Mouse (Mus musculus) ES-E14 (cell line): ENCODE results near the gene Pwp1. TPM values are rescaled to one million over a fixed set of nuclear protein-coding genes. Genes with fewer than 3 reads are reported as not detected.

Experiments used
- DNase-seq: peaks from one replicate; pipeline ENCODE4 v3.0.0-alpha.2; 2013; ENCODE audit warnings: low read depth, low spot score
- H3K27ac ChIP-seq: 2 replicates; pipeline ENCODE4 v1.5.1; 2012; ENCODE audit warnings: low read depth, mild to moderate bottlenecking, low read length, moderate library complexity, mixed read lengths; ENCODE audit not compliant: poor library complexity, insufficient read depth, severe bottlenecking
- H3K36me3 ChIP-seq: 2 replicates; pipeline ENCODE4 v1.6.1; 2012; ENCODE audit warnings: mild to moderate bottlenecking, low read length, moderate library complexity, mixed read lengths; ENCODE audit not compliant: control insufficient read depth, poor library complexity, insufficient read depth, severe bottlenecking
- H3K4me1 ChIP-seq, 2 experiments: fragments of 150-350 bp in 1 of 2; sonication (generic) in 1 of 2; 2 replicates each; pipeline ENCODE4 v1.6.1; 2012; ENCODE audit warnings: low read length in 2 of 2, mild to moderate bottlenecking in 1 of 2, mixed read lengths in 1 of 2; ENCODE audit not compliant: control insufficient read depth in 2 of 2, insufficient read depth in 2 of 2, poor library complexity in 1 of 2
- H3K4me3 ChIP-seq, 2 experiments: fragments of 150-350 bp in 1 of 2; sonication (generic) in 1 of 2; 2 replicates each; pipeline ENCODE4 v1.5.1; 2012; ENCODE audit warnings: low read length in 2 of 2, low read depth in 1 of 2, mild to moderate bottlenecking in 1 of 2, mixed read lengths in 1 of 2; ENCODE audit not compliant: insufficient read depth in 1 of 2, poor library complexity in 1 of 2, severe bottlenecking in 1 of 2
- H3K9ac ChIP-seq: 2 replicates; pipeline ENCODE4 v1.6.1; 2012; ENCODE audit warnings: low read depth, mild to moderate bottlenecking, low read length, mixed read lengths; ENCODE audit not compliant: poor library complexity, insufficient read depth, severe bottlenecking
- H3K9me3 ChIP-seq: fragments of 150-350 bp; sonication (generic); 2 replicates; pipeline ENCODE4 v1.6.1; 2012; ENCODE audit warnings: low read depth, mild to moderate bottlenecking, low read length; ENCODE audit not compliant: control insufficient read depth, insufficient read depth
- CHD2 ChIP-seq: IDR thresholded peaks from 2 replicates; pipeline ENCODE4 v1.6.1; 2014; ENCODE audit warnings: mild to moderate bottlenecking, low read depth, low read length, inconsistent platforms
- HCFC1 ChIP-seq: IDR thresholded peaks from 2 replicates; pipeline ENCODE4 v1.6.1; 2012; ENCODE audit warnings: low read length, inconsistent platforms, borderline replicate concordance; ENCODE audit not compliant: insufficient read depth
- MAFK ChIP-seq: IDR thresholded peaks from 2 replicates; pipeline ENCODE4 v1.6.1; 2014; ENCODE audit warnings: mild to moderate bottlenecking, low read depth, low read length, inconsistent platforms; ENCODE audit not compliant: insufficient read depth
- ZC3H11A ChIP-seq: IDR thresholded peaks from 2 replicates; pipeline ENCODE4 v1.6.1; 2012; ENCODE audit warnings: low read depth, mild to moderate bottlenecking, inconsistent platforms, low read length, borderline replicate concordance
- ZNF384 ChIP-seq: IDR thresholded peaks from 2 replicates; pipeline ENCODE4 v1.6.1; 2012; ENCODE audit warnings: low read depth, low read length, inconsistent platforms
- in situ Hi-C, 2 experiments: fragments of 600-800 bp; cut with MboI; formaldehyde crosslinking; loops; one replicate each; pipeline ENCODE4 v1.15.1; 2025; ENCODE audit warnings: low sequenced_read_pairs in 2 of 2, inconsistent platforms in 1 of 2; ENCODE audit not compliant: unreplicated experiment in 2 of 2
- total RNA-seq: library from RNA; depleted of rRNA; stranded (reverse); fragments of 300-350 nt; gene quantifications from 2 replicates; pipeline ENCODE4 v1.2.3, GENCODE M21; 2012; rRNA removed

The Pwp1 gene
- total RNA-seq, 1 experiment, result 71.9 TPM

GRCm38 (mm10) chr10:85929208-85929591 is 99.9 kb downstream of the Pwp1 start:
- no peaks in the 10 kb centered on the region for H3K9me3 ChIP-seq
- in situ Hi-C loops, result no loop called here
- TF ChIP-seq CHD2 (no peak), MAFK (no peak), ZC3H11A (no peak), ZNF384 (no peak), HCFC1 (no peak)
- no peak for DNase-seq
- no peak overlapping the region for H3K27ac ChIP-seq
- H3K9ac ChIP-seq, result no peak overlapping the region
- H3K36me3 ChIP-seq, result no peaks in the 10 kb centered on the region
- H3K4me1 ChIP-seq, result peaks cover 0 to 3% of the 10 kb centered on the region in 2 experiments; a peak in 2 of 4 replicates
- H3K4me3 ChIP-seq, result peak overlapping the region in 1 of 2 experiments; percentile 73; a peak in 3 of 4 replicates

- H3K27ac ChIP-seq, result no peak overlapping the region
- no peaks in the 10 kb centered on the region for H3K9me3 ChIP-seq
- DNase-seq, result no peak
- no peaks in the 10 kb centered on the region for H3K36me3 ChIP-seq
- TF ChIP-seq ZNF384, result no peak
- no peak for TF ChIP-seq ZC3H11A
- TF ChIP-seq CHD2, result no peak
- no peak for TF ChIP-seq MAFK
- TF ChIP-seq HCFC1, result no peak
- H3K9ac ChIP-seq, result no peak overlapping the region
- no peak overlapping the region for H3K4me3 ChIP-seq
- in situ Hi-C loops, result no loop called here
- peaks cover 0 to 3% of the 10 kb centered on the region in 2 experiments; a peak in 2 of 4 replicates for H3K4me1 ChIP-seq
Measured at GRCm38 (mm10) chr10:85929962-85930361, 100.7 kb downstream of the Pwp1 start.

- no peak for TF ChIP-seq ZC3H11A
- no peak for TF ChIP-seq CHD2
- no peak for TF ChIP-seq MAFK
- TF ChIP-seq HCFC1, result no peak
- no peak for TF ChIP-seq ZNF384
- peaks cover 28% of the 10 kb centered on the region for H3K36me3 ChIP-seq
- in situ Hi-C loops, result no loop called here
- H3K27ac ChIP-seq, result no peak overlapping the region
- H3K4me1 ChIP-seq, result no peaks in the 10 kb centered on the region; a peak in 1 of 4 replicates
- DNase-seq, result no peak
- H3K9ac ChIP-seq, result no peak overlapping the region
- H3K9me3 ChIP-seq, result no peaks in the 10 kb centered on the region
- H3K4me3 ChIP-seq, result no peak overlapping the region
Measured at GRCm38 (mm10) chr10:85936280-85936965, 107.1 kb downstream of the Pwp1 start.

Other genes with a start within 250 kb of the Pwp1 start
- 35.6 and 36.2 TPM in 2 replicates for gene Prdm4, start 87.6 kb downstream of the Pwp1 start, total RNA-seq
- gene Ascl4, start 98.2 kb downstream of the Pwp1 start, total RNA-seq, result 0.48 and 0.54 TPM in 2 replicates
- 97.3 and 139 TPM in 2 replicates for gene Rtcb, start 128.3 kb downstream of the Pwp1 start, total RNA-seq
- not detected in 2 replicates for gene Bpifc, start 182.4 kb downstream of the Pwp1 start, total RNA-seq
- gene Fbxo7, start 192.5 kb downstream of the Pwp1 start, total RNA-seq, result 16.3 and 19.3 TPM in 2 replicates